Mouse (Mus musculus) MEL (cell line): ENCODE results near the gene Lce1e. TPM values are rescaled to one million over a fixed set of nuclear protein-coding genes. Genes with fewer than 3 reads are reported as not detected.

Experiments
- DNase-seq: peaks from one replicate; pipeline ENCODE4 v3.0.0; 2011; ENCODE audit warnings: low read depth, low spot score
- H3K27ac ChIP-seq: 2 replicates; pipeline ENCODE4 v1.5.1; 2012; ENCODE audit warnings: low read depth, mild to moderate bottlenecking, control low read depth, low read length, moderate library complexity; ENCODE audit not compliant: control insufficient read depth
- H3K27me3 ChIP-seq, 2 experiments: fragments of 150-350 bp in 1 of 2; sonication (generic) in 1 of 2; 2 replicates each; pipeline ENCODE4 v1.6.1; 2012; ENCODE audit warnings: low read length in 2 of 2, mild to moderate bottlenecking in 2 of 2, improper control_type of control experiment in 1 of 2, moderate library complexity in 1 of 2; ENCODE audit not compliant: insufficient read depth in 2 of 2, control insufficient read depth in 1 of 2
- H3K36me3 ChIP-seq, 2 experiments: 2 replicates each; pipeline ENCODE4 v1.6.1; 2012 to 2014; ENCODE audit warnings: low read length in 2 of 2, improper control_type of control experiment in 1 of 2, inconsistent platforms in 1 of 2, mild to moderate bottlenecking in 1 of 2; ENCODE audit not compliant: insufficient read depth in 2 of 2, control insufficient read depth in 1 of 2
- H3K4me1 ChIP-seq, 2 experiments: fragments of 150-350 bp in 1 of 2; sonication (generic) in 1 of 2; 2 replicates each; pipeline ENCODE4 v1.6.1; 2012; ENCODE audit warnings: low read length in 2 of 2, improper control_type of control experiment in 1 of 2, mild to moderate bottlenecking in 1 of 2; ENCODE audit not compliant: insufficient read depth in 2 of 2, control insufficient read depth in 1 of 2
- H3K4me3 ChIP-seq, 2 experiments: fragments of 150-350 bp in 1 of 2; sonication (generic) in 1 of 2; 2 replicates each; pipeline ENCODE4 v1.5.1; 2012; ENCODE audit warnings: low read depth in 2 of 2, low read length in 2 of 2, mild to moderate bottlenecking in 2 of 2, moderate library complexity in 2 of 2, control low read depth in 1 of 2, improper control_type of control experiment in 1 of 2; ENCODE audit not compliant: control insufficient read depth in 1 of 2, insufficient read depth in 1 of 2
- H3K79me2 ChIP-seq: 2 replicates; pipeline ENCODE4 v1.6.1; 2012; ENCODE audit warnings: mild to moderate bottlenecking, low read length, moderate library complexity; ENCODE audit not compliant: control insufficient read depth, poor library complexity, insufficient read depth
- H3K9ac ChIP-seq: 2 replicates; pipeline ENCODE4 v1.6.1; 2012; ENCODE audit warnings: low read depth, mild to moderate bottlenecking, control low read depth, low read length, moderate library complexity; ENCODE audit not compliant: control insufficient read depth, poor library complexity, severe bottlenecking
- H3K9me3 ChIP-seq: fragments of 150-350 bp; sonication (generic); replicated peaks from 2 replicates; pipeline ENCODE4 v1.6.1; 2012; ENCODE audit warnings: mild to moderate bottlenecking, low read length, improper control_type of control experiment, moderate library complexity; ENCODE audit not compliant: insufficient read depth
- CHD2 ChIP-seq: IDR thresholded peaks from 2 replicates; pipeline ENCODE4 v1.6.1; 2011; ENCODE audit warnings: low read length, improper control_type of control experiment
- ELF1 ChIP-seq: IDR thresholded peaks from 2 replicates; pipeline ENCODE4 v1.6.1; 2014; ENCODE audit warnings: low read depth, mild to moderate bottlenecking, inconsistent platforms, low read length, improper control_type of control experiment, moderate library complexity
- JUND ChIP-seq: IDR thresholded peaks from 2 replicates; pipeline ENCODE4 v1.6.1; 2011; ENCODE audit warnings: low read depth, mild to moderate bottlenecking, improper control_type of control experiment, low read length
- KAT2A ChIP-seq: conservative IDR thresholded peaks from 2 replicates; pipeline ENCODE4 v1.6.1; 2012; ENCODE audit warnings: low read depth, low read length, improper control_type of control experiment, inconsistent platforms
- MAFK ChIP-seq: IDR thresholded peaks from 2 replicates; pipeline ENCODE4 v1.6.1; 2011; ENCODE audit warnings: low read depth, mild to moderate bottlenecking, low read length, improper control_type of control experiment, borderline replicate concordance
- MAZ ChIP-seq: IDR thresholded peaks from 2 replicates; pipeline ENCODE4 v1.6.1; 2012; ENCODE audit warnings: low read depth, mild to moderate bottlenecking, inconsistent platforms, low read length, improper control_type of control experiment
- NRF1 ChIP-seq: IDR thresholded peaks from 2 replicates; pipeline ENCODE4 v1.6.1; 2014; ENCODE audit warnings: low read depth, mild to moderate bottlenecking, inconsistent platforms, low read length, improper control_type of control experiment, moderate library complexity; ENCODE audit not compliant: poor library complexity, insufficient read depth, severe bottlenecking
- POLR2AphosphoS5 ChIP-seq: IDR thresholded peaks from 2 replicates; pipeline ENCODE4 v1.6.1; 2012; ENCODE audit warnings: low read depth, borderline replicate concordance, mild to moderate bottlenecking, inconsistent platforms, low read length, moderate library complexity, mixed read lengths
- UBTF ChIP-seq: IDR thresholded peaks from 2 replicates; pipeline ENCODE4 v1.6.1; 2012; ENCODE audit warnings: low read depth, mild to moderate bottlenecking, inconsistent platforms, low read length, improper control_type of control experiment, moderate library complexity, borderline replicate concordance; ENCODE audit not compliant: insufficient read depth
- USF1 ChIP-seq: IDR thresholded peaks from 2 replicates; pipeline ENCODE4 v1.6.1; 2014; ENCODE audit warnings: low read depth, mild to moderate bottlenecking, inconsistent platforms, low read length, improper control_type of control experiment, moderate library complexity
- USF2 ChIP-seq, 2 experiments: IDR thresholded peaks; 2 replicates each; pipeline ENCODE4 v1.6.1; 2011 to 2012; ENCODE audit warnings: improper control_type of control experiment in 2 of 2, low read length in 2 of 2, borderline replicate concordance in 1 of 2, inconsistent platforms in 1 of 2, low read depth in 1 of 2, mild to moderate bottlenecking in 1 of 2; ENCODE audit not compliant: insufficient read depth in 1 of 2
- ZKSCAN1 ChIP-seq: IDR thresholded peaks from 2 replicates; pipeline ENCODE4 v1.6.1; 2012; ENCODE audit warnings: low read depth, mild to moderate bottlenecking, inconsistent platforms, low read length, improper control_type of control experiment, moderate library complexity
- ZMIZ1 ChIP-seq: IDR thresholded peaks from 2 replicates; pipeline ENCODE4 v1.6.1; 2012; ENCODE audit warnings: low read depth, mild to moderate bottlenecking, inconsistent platforms, low read length, improper control_type of control experiment, moderate library complexity
- ZNF384 ChIP-seq: IDR thresholded peaks from 2 replicates; pipeline ENCODE4 v1.6.1; 2012; ENCODE audit warnings: low read depth, mild to moderate bottlenecking, inconsistent platforms, low read length, improper control_type of control experiment
- polyA plus RNA-seq, 2 experiments: library from polyadenylated mRNA; stranded (reverse) in 1 of 2; unstranded in 1 of 2; fragments of >175 nt in 1 of 2; fragments of >200 nt in 1 of 2; gene quantifications; 2 replicates each; pipeline versions ENCODE4 v1.2.1 to v1.2.4; 2012; ENCODE audit warnings: low replicate concordance in 2 of 2, low read depth in 1 of 2; ENCODE audit not compliant: insufficient read length in 2 of 2, insufficient read depth in 1 of 2, missing spikeins in 1 of 2
- total RNA-seq: library from RNA; depleted of rRNA; stranded (reverse); fragments of 300-350 nt; gene quantifications from 2 replicates; pipeline ENCODE4 v1.2.3, GENCODE M21; 2012

Gene Lce1e
- total and polyA plus RNA-seq, 3 experiments: not detected

- no peaks in the 10 kb centered on the region for H3K9me3 ChIP-seq
- TF ChIP-seq ELF1: no peak
- TF ChIP-seq USF2 (IDR thresholded peaks at IDR 0.05; ENCODE audit: borderline replicate concordance in 1 of 2, insufficient read depth in 1 of 2, low read depth in 1 of 2, low read length in 2 of 2): no peak
- no peak for TF ChIP-seq MAZ
- no peak for TF ChIP-seq ZMIZ1
- TF ChIP-seq MAFK: no peak
- TF ChIP-seq ZNF384: no peak
- TF ChIP-seq ZKSCAN1: no peak
- no peak for TF ChIP-seq CHD2
- TF ChIP-seq JUND: no peak
- no peak for TF ChIP-seq POLR2AphosphoS5
Observed at GRCm38 (mm10) chr3:92752238-92752637, 43.4 kb upstream of the Lce1e start, which contains the start of gene Lce1g. Lce1g (minus strand) TSS chr3:92752338.

GRCm38 (mm10) chr3:92738996-92739395 is 30.1 kb upstream of the Lce1e start, which contains the start of gene Gm38119:
Gm38119 (minus strand) TSS chr3:92739096.
- no peaks in the 10 kb centered on the region for H3K4me1 ChIP-seq
- TF ChIP-seq NRF1 (no peak), KAT2A (no peak), USF1 (no peak)
- no peaks in the 10 kb centered on the region for H3K9me3 ChIP-seq
- H3K36me3 ChIP-seq: no peaks in the 10 kb centered on the region
- DNase-seq: no peak
- no peaks in the 10 kb centered on the region for H3K27me3 ChIP-seq
- H3K27ac ChIP-seq: no peak within 1 kb of the TSS
- H3K79me2 ChIP-seq: no peaks in the 10 kb centered on the region
- no peak within 1 kb of the TSS for H3K9ac ChIP-seq
- no peak within 1 kb of the TSS for H3K4me3 ChIP-seq

More at GRCm38 (mm10) chr3:92752238-92752637, 43.4 kb upstream of the Lce1e start, which contains the start of gene Lce1g:
- Histone ChIP-seq H3K36me3 (no peaks in the 10 kb centered on the region), H3K9ac (no peak within 1 kb of the TSS), H3K27me3 (no peaks in the 10 kb centered on the region), H3K79me2 (no peaks in the 10 kb centered on the region), H3K27ac (no peak within 1 kb of the TSS), H3K4me1 (no peaks in the 10 kb centered on the region), H3K4me3 (no peak within 1 kb of the TSS)
- DNase-seq: no peak

- Histone ChIP-seq H3K9me3 (no peaks in the 10 kb centered on the region), H3K4me3 (no peak overlapping the region), H3K27me3 (no peaks in the 10 kb centered on the region; a peak in 1 of 4 replicates), H3K27ac (no peak overlapping the region), H3K4me1 (no peaks in the 10 kb centered on the region), H3K36me3 (no peaks in the 10 kb centered on the region), H3K79me2 (no peaks in the 10 kb centered on the region)
- DNase-seq: no peak
- TF ChIP-seq JUND (no peak), ZMIZ1 (no peak), UBTF (no peak), MAZ (no peak), ZNF384 (no peak)
- TF ChIP-seq, all 39 proteins: peak for 0
- H3K9ac ChIP-seq: no peak overlapping the region
Observed at GRCm38 (mm10) chr3:92722631-92723030, 13.8 kb upstream of the Lce1e start.
